Mouse (Mus musculus): ENCODE measurements around the gene Cdyl. TPM values are rescaled to one million over a fixed set of nuclear protein-coding genes. Genes with fewer than 3 reads are reported as not detected.

Cdyl gene
- polyA plus RNA-seq, 2 experiments = 7.9 to 10.4 TPM

- ATAC-seq (ENCODE audit: insufficient read depth) (no peak), DNase-seq (ENCODE audit: low read depth in 3 of 3, low spot score in 3 of 3) (no peak)
- no peaks in the 10 kb centered on the region for H3K36me3 ChIP-seq (replicated peaks; ENCODE audit: control insufficient read depth, insufficient read depth, low read depth)
- TF ChIP-seq EP300 (IDR thresholded peaks at IDR 0.05; ENCODE audit: low read depth) = no peak
- no peak for TF ChIP-seq CTCF (IDR thresholded peaks at IDR 0.05; ENCODE audit: low read depth)
- H3K9me3 ChIP-seq (ENCODE audit: control insufficient read depth, low read length) = no peaks in the 10 kb centered on the region
- 76% methylated on average over 13 of the region's 13 CpGs for WGBS (ENCODE audit: insufficient replicate concordance)
- no peak overlapping the region for H3K9ac ChIP-seq (replicated peaks)
- H3K4me2 ChIP-seq (ENCODE audit: low read depth) = no peak overlapping the region
- H3K4me1 ChIP-seq (replicated peaks; ENCODE audit: control insufficient read depth in 2 of 2, insufficient read depth in 2 of 2, low read length in 1 of 2) = peaks cover 47 to 55% of the 10 kb centered on the region in 2 experiments
- H3K4me3 ChIP-seq (ENCODE audit: insufficient read depth in 1 of 2, low read depth in 2 of 2, low read length in 2 of 2) = no peak overlapping the region
- no peaks in the 10 kb centered on the region for H3K27me3 ChIP-seq (ENCODE audit: control insufficient read depth, insufficient read depth, low read length)
- H3K27ac ChIP-seq = 0 out of 2 replicates have a peak overlapping the region, but pooled peaks have one; percentile 41
Measured at GRCm38 (mm10) chr13:35797811-35798522, 138.3 kb downstream of the Cdyl start.

- Histone ChIP-seq H3K9me3 (ENCODE audit: control insufficient read depth, low read length) (no peaks in the 10 kb centered on the region), H3K4me3 (ENCODE audit: insufficient read depth in 1 of 2, low read depth in 2 of 2, low read length in 2 of 2) (no peak overlapping the region), H3K36me3 (replicated peaks; ENCODE audit: control insufficient read depth, insufficient read depth, low read depth) (no peaks in the 10 kb centered on the region; the same call in 1 of the 2 replicates), H3K9ac (replicated peaks) (no peak overlapping the region), H3K27me3 (ENCODE audit: control insufficient read depth, insufficient read depth, low read length) (no peaks in the 10 kb centered on the region), H3K4me1 (replicated peaks; ENCODE audit: control insufficient read depth in 2 of 2, insufficient read depth in 2 of 2, low read length in 1 of 2) (peaks cover 46 to 55% of the 10 kb centered on the region in 2 experiments), H3K27ac (no peak overlapping the region), H3K4me2 (ENCODE audit: low read depth) (no peak overlapping the region)
- 46% methylated on average over 9 of the region's 9 CpGs for WGBS (ENCODE audit: insufficient replicate concordance)
- ATAC-seq (ENCODE audit: insufficient read depth) (no peak), DNase-seq (ENCODE audit: low read depth in 3 of 3, low spot score in 3 of 3) (peak in 1 of 3 experiments; percentile 50)
- peak; percentile 87 for TF ChIP-seq CTCF (IDR thresholded peaks at IDR 0.05; ENCODE audit: low read depth)
- no peak for TF ChIP-seq EP300 (IDR thresholded peaks at IDR 0.05; ENCODE audit: low read depth)
Measured at GRCm38 (mm10) chr13:35798645-35799044, 139.0 kb downstream of the Cdyl start.

- H3K9me3 ChIP-seq (ENCODE audit: control insufficient read depth, low read length) = no peaks in the 10 kb centered on the region
- WGBS (ENCODE audit: insufficient replicate concordance) = 71% methylated on average over 7 of the region's 7 CpGs
- no peaks in the 10 kb centered on the region; the same call in 1 of the 2 replicates for H3K36me3 ChIP-seq (replicated peaks; ENCODE audit: control insufficient read depth, insufficient read depth, low read depth)
- no peak overlapping the region for H3K4me3 ChIP-seq (ENCODE audit: insufficient read depth in 1 of 2, low read depth in 2 of 2, low read length in 2 of 2)
- ATAC-seq (ENCODE audit: insufficient read depth) = no peak
- H3K9ac ChIP-seq (replicated peaks) = no peak overlapping the region
- no peaks in the 10 kb centered on the region for H3K27me3 ChIP-seq (ENCODE audit: control insufficient read depth, insufficient read depth, low read length)
- H3K27ac ChIP-seq = no peak overlapping the region
- H3K4me2 ChIP-seq (ENCODE audit: low read depth) = no peak overlapping the region
- TF ChIP-seq EP300 (IDR thresholded peaks at IDR 0.05; ENCODE audit: low read depth) (no peak), CTCF (IDR thresholded peaks at IDR 0.05; ENCODE audit: low read depth) (no peak)
- DNase-seq (ENCODE audit: low read depth in 3 of 3, low spot score in 3 of 3) = no peak
- H3K4me1 ChIP-seq (replicated peaks; ENCODE audit: control insufficient read depth in 2 of 2, insufficient read depth in 2 of 2, low read length in 1 of 2) = peaks cover 29 to 39% of the 10 kb centered on the region in 2 experiments
Measured at GRCm38 (mm10) chr13:35800270-35800669, 140.6 kb downstream of the Cdyl start.

- ATAC-seq (ENCODE audit: insufficient read depth) (no peak), DNase-seq (ENCODE audit: low read depth in 3 of 3, low spot score in 3 of 3) (no peak)
- H3K4me2 ChIP-seq (ENCODE audit: low read depth) = no peak overlapping the region
- no peaks in the 10 kb centered on the region for H3K27me3 ChIP-seq (ENCODE audit: control insufficient read depth, insufficient read depth, low read length)
- 86% methylated on average over 3 of the region's 3 CpGs for WGBS (ENCODE audit: insufficient replicate concordance)
- no peak overlapping the region for H3K4me3 ChIP-seq (ENCODE audit: insufficient read depth in 1 of 2, low read depth in 2 of 2, low read length in 2 of 2)
- H3K27ac ChIP-seq = no peak overlapping the region
- no peak for TF ChIP-seq CTCF (IDR thresholded peaks at IDR 0.05; ENCODE audit: low read depth)
- TF ChIP-seq EP300 (IDR thresholded peaks at IDR 0.05; ENCODE audit: low read depth) = no peak
- no peak overlapping the region for H3K9ac ChIP-seq (replicated peaks)
- peaks cover 35 to 39% of the 10 kb centered on the region in 2 experiments for H3K4me1 ChIP-seq (replicated peaks; ENCODE audit: control insufficient read depth in 2 of 2, insufficient read depth in 2 of 2, low read length in 1 of 2)
- H3K9me3 ChIP-seq (ENCODE audit: control insufficient read depth, low read length) = no peaks in the 10 kb centered on the region
- H3K36me3 ChIP-seq (replicated peaks; ENCODE audit: control insufficient read depth, insufficient read depth, low read depth) = no peaks in the 10 kb centered on the region; the same call in 1 of the 2 replicates
Measured at GRCm38 (mm10) chr13:35805727-35806126, 146.1 kb downstream of the Cdyl start.

GRCm38 (mm10) chr13:35806165-35806564 lies 146.5 kb downstream of the Cdyl start:
- no peak for DNase-seq (ENCODE audit: low read depth in 3 of 3, low spot score in 3 of 3)
- Histone ChIP-seq H3K4me1 (replicated peaks; ENCODE audit: control insufficient read depth in 2 of 2, insufficient read depth in 2 of 2, low read length in 1 of 2) (peaks cover 35 to 39% of the 10 kb centered on the region in 2 experiments), H3K36me3 (replicated peaks; ENCODE audit: control insufficient read depth, insufficient read depth, low read depth) (no peaks in the 10 kb centered on the region; the same call in 1 of the 2 replicates), H3K27me3 (ENCODE audit: control insufficient read depth, insufficient read depth, low read length) (no peaks in the 10 kb centered on the region), H3K9me3 (ENCODE audit: control insufficient read depth, low read length) (no peaks in the 10 kb centered on the region), H3K4me3 (ENCODE audit: insufficient read depth in 1 of 2, low read depth in 2 of 2, low read length in 2 of 2) (no peak overlapping the region), H3K4me2 (ENCODE audit: low read depth) (no peak overlapping the region), H3K27ac (no peak overlapping the region), H3K9ac (replicated peaks) (no peak overlapping the region)
- TF ChIP-seq CTCF (IDR thresholded peaks at IDR 0.05; ENCODE audit: low read depth) = no peak
- no peak for TF ChIP-seq EP300 (IDR thresholded peaks at IDR 0.05; ENCODE audit: low read depth)
- WGBS (ENCODE audit: insufficient replicate concordance) = 89% methylated on average over 7 of the region's 7 CpGs
- ATAC-seq (ENCODE audit: insufficient read depth) = no peak
